Mouse (Mus musculus) intestine, embryonic 14.5 days (tissue): ENCODE results near the gene Ubxn6. TPM values are rescaled to one million over a fixed set of nuclear protein-coding genes. Genes with fewer than 3 reads are reported as not detected.
"Not testable (repeated sequence)": the region's sequence is repeated elsewhere in the genome, so short reads cannot be mapped to it uniquely, and the experiment has no call there.

Experiments used
- ATAC-seq: fragments of 200-750 bp; cut with Nextera tagmentation; replicated peaks from 2 replicates; pipeline ENCODE4 v1.8.0; 2017; ENCODE audit warnings: low read depth, moderate number of reproducible peaks, moderate TSS enrichment, moderate library complexity; ENCODE audit not compliant: low FRiP score, low TSS enrichment
- DNase-seq: peaks from one replicate; pipeline ENCODE4 v3.0.0-alpha.2; 2018; ENCODE audit warnings: low spot score
- H3K27ac ChIP-seq: fragments of 300-500 bp; sonication (generic); 2 replicates; pipeline ENCODE4 v1.5.1; 2014; ENCODE audit warnings: low read depth, mild to moderate bottlenecking, control low read depth
- H3K27me3 ChIP-seq: fragments of 300-500 bp; sonication (generic); replicated peaks from 2 replicates; pipeline ENCODE4 v1.6.1; 2014; ENCODE audit warnings: low read length, control low read depth; ENCODE audit not compliant: control insufficient read depth, insufficient read depth
- H3K36me3 ChIP-seq: fragments of 300-500 bp; sonication (generic); 2 replicates; pipeline ENCODE4 v1.6.1; 2014; ENCODE audit warnings: low read length, control low read depth; ENCODE audit not compliant: control insufficient read depth, insufficient read depth
- H3K4me1 ChIP-seq: fragments of 300-500 bp; sonication (generic); replicated peaks from 2 replicates; pipeline ENCODE4 v1.6.1; 2014; ENCODE audit warnings: low read length, control low read depth, mixed read lengths; ENCODE audit not compliant: control insufficient read depth, insufficient read depth
- H3K4me2 ChIP-seq: fragments of 300-500 bp; sonication (generic); 2 replicates; pipeline ENCODE4 v1.6.1; 2014; ENCODE audit warnings: low read length
- H3K4me3 ChIP-seq: fragments of 300-500 bp; sonication (generic); 2 replicates; pipeline ENCODE4 v1.5.1; 2014; ENCODE audit warnings: low read depth, low read length, control low read depth, mixed read lengths
- H3K9ac ChIP-seq: fragments of 300-500 bp; sonication (generic); 2 replicates; pipeline ENCODE4 v1.6.1; 2014; ENCODE audit warnings: mild to moderate bottlenecking, low read length
- H3K9me3 ChIP-seq: fragments of 300-500 bp; sonication (generic); 2 replicates; pipeline ENCODE4 v1.6.1; 2016; ENCODE audit warnings: low read length, control low read depth; ENCODE audit not compliant: control insufficient read depth
- WGBS: fragments of 180-500 bp; shearing (Covaris S2); extraction: QIAGEN DNeasy Blood & Tissue Kit; methylation state at CpG from one replicate; pipeline ENCODE4 v1.1.7; 2014; 5-methylcytosine and 5-hydroxymethylcytosine counted together
- polyA plus RNA-seq: library from polyadenylated mRNA; unstranded; fragments of >200 nt; fragmentation: Nextera tagmentation; extraction: Ambion mirVana; gene quantifications from 2 replicates; pipeline ENCODE4 v1.2.1, GENCODE M21; 2014

Gene Ubxn6
- polyA plus RNA-seq, 1 experiment from 2014 or later, result 32.3 TPM

DNA sequence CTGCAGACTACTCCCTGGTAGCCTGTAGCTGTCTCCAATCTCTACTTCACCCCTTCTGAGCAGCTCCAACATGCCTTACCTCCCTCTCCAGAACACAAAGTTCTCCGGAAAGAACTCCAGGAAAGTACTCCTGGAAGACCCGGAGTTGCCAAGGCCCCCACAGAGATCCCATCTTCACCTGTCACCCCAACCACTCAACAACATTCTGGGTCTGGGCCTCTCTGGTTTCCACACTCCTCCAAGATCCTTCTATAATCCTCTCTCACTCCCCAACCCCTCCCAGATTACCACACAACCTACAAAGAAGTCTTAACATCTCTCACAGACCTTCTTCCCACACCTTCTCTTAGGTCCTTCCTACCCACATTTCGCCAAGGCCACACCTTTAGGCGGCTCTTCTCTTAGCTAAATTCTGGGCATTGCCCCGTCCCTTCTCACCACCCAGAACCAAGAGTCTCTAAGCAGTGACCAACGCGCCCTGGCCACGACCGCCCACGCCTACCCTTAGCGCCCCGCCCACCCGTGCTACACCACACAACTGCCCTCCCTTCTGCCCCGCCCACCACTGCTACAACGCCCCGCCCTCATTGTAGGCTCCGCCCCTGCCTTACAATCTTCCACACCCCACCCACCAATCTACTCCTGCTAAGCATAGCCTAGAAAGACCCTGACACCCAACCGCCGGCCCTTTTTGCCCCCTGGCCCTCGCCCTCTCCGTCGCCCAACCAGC, 566 bp downstream of the Ubxn6 start:
- 7% methylated on average over 22 of the region's 22 CpGs for WGBS
- H3K4me2 ChIP-seq, result peak overlapping the region; percentile 66

GRCm38 (mm10) chr17:56072243-56072642, 2.6 kb downstream of the Ubxn6 start:
- H3K4me2 ChIP-seq, result no peak overlapping the region
- 90% methylated on average over 5 of the region's 5 CpGs for WGBS
- no peak for ATAC-seq
- no peak overlapping the region for H3K4me3 ChIP-seq
- no peak for DNase-seq
- peaks cover 16% of the 10 kb centered on the region; the same call in 1 of the 2 replicates for H3K4me1 ChIP-seq
- peaks cover 61% of the 10 kb centered on the region for H3K36me3 ChIP-seq
- H3K9me3 ChIP-seq, result no peaks in the 10 kb centered on the region
- H3K27ac ChIP-seq, result no peak overlapping the region
- H3K9ac ChIP-seq, result no peak overlapping the region
- no peaks in the 10 kb centered on the region for H3K27me3 ChIP-seq

More for the DNA sequence above, 566 bp downstream of the Ubxn6 start:
- DNase-seq, result no peak
- Histone ChIP-seq H3K9ac (peak overlapping the region; percentile 73), H3K27ac (peak overlapping the region; percentile 95), H3K4me3 (peak overlapping the region; percentile 80), H3K4me1 (peaks cover 16% of the 10 kb centered on the region; the same call in 1 of the 2 replicates), H3K27me3 (no peaks in the 10 kb centered on the region), H3K9me3 (no peaks in the 10 kb centered on the region), H3K36me3 (peaks cover 41% of the 10 kb centered on the region)
- ATAC-seq, result peak; percentile 29

DNA sequence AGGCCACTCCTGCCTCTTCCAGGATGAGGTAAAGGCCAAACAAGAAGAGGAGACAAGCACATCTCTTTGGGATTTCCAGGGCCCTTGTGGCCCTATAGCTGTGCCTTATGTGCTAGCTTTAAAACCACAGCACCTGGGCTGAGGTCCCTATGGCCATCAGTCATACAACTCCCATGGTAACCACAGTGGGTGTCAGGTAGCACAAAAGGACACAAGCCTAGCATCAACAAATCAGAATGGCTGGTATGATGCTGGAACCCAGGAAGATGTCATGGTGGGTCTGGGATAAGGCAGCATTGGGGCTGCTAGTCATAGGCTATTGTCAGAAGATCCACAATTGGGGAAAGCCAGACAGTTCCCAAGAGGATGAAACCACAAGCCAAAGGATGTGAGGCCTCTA, 3.7 kb downstream of the Ubxn6 start:
- no peak overlapping the region for H3K4me2 ChIP-seq
- peaks cover 72% of the 10 kb centered on the region for H3K36me3 ChIP-seq
- no peaks in the 10 kb centered on the region for H3K9me3 ChIP-seq
- H3K4me3 ChIP-seq, result no peak overlapping the region
- peaks cover 16% of the 10 kb centered on the region; the same call in 1 of the 2 replicates for H3K4me1 ChIP-seq
- no peaks in the 10 kb centered on the region for H3K27me3 ChIP-seq
- H3K27ac ChIP-seq, result no peak overlapping the region
- DNase-seq (no peak), ATAC-seq (no peak)
- no peak overlapping the region for H3K9ac ChIP-seq

DNA sequence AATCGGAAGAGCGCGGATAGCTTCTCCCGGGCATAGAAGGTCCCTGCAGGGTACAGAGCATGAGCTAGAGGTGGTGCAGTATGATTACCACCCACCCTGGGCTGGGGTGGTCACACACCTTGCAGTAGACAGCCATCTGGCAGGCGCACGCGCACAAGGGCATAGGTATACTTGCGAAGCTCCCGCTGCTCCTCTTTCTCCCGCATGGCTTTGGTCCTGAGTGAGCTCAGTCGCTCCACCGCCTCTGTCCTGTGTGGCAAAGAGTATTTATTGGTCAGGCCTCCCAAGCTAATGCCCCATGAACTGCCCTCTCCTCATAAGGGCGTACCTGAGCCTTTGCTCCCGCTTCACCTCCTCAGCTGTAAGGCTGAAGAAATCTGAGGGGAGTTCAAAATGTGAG, 5.8 kb downstream of the Ubxn6 start:
- H3K4me3 ChIP-seq, result no peak overlapping the region
- no peaks in the 10 kb centered on the region for H3K9me3 ChIP-seq
- H3K27me3 ChIP-seq, result no peaks in the 10 kb centered on the region
- ATAC-seq (no peak), DNase-seq (no peak)
- H3K36me3 ChIP-seq, result peaks cover 93% of the 10 kb centered on the region
- 98% methylated on average over 14 of the region's 14 CpGs for WGBS
- no peak overlapping the region for H3K27ac ChIP-seq
- H3K4me1 ChIP-seq, result peaks cover 7% of the 10 kb centered on the region; the same call in 1 of the 2 replicates
- H3K9ac ChIP-seq, result no peak overlapping the region
- H3K4me2 ChIP-seq, result no peak overlapping the region

- Histone ChIP-seq H3K36me3 (peaks cover 100% of the 10 kb centered on the region), H3K9me3 (no peaks in the 10 kb centered on the region), H3K4me2 (no peak overlapping the region), H3K9ac (no peak overlapping the region), H3K4me3 (no peak overlapping the region), H3K27ac (no peak overlapping the region), H3K4me1 (no peaks in the 10 kb centered on the region), H3K27me3 (no peaks in the 10 kb centered on the region)
- DNase-seq (no peak), ATAC-seq (no peak)
Measured at GRCm38 (mm10) chr17:56066451-56066850, 8.4 kb downstream of the Ubxn6 start.

- not testable (repeated sequence) for H3K4me1 ChIP-seq, H3K4me3 ChIP-seq, H3K27ac ChIP-seq, H3K4me2 ChIP-seq, H3K9me3 ChIP-seq, H3K9ac ChIP-seq, H3K27me3 ChIP-seq, DNase-seq, ATAC-seq
- WGBS, result 77% methylated on average over 6 of the region's 6 CpGs
- H3K36me3 ChIP-seq, result peaks cover 100% of the 10 kb centered on the region
Measured at GRCm38 (mm10) chr17:56065715-56066114, 9.1 kb downstream of the Ubxn6 start.

- peaks cover 100% of the 10 kb centered on the region for H3K36me3 ChIP-seq
- H3K4me2 ChIP-seq, result no peak overlapping the region
- H3K4me3 ChIP-seq, result no peak overlapping the region
- H3K4me1 ChIP-seq, result no peaks in the 10 kb centered on the region
- WGBS, result 96% methylated on average over 7 of the region's 7 CpGs
- no peaks in the 10 kb centered on the region for H3K27me3 ChIP-seq
- H3K27ac ChIP-seq, result no peak overlapping the region
- no peak overlapping the region for H3K9ac ChIP-seq
- no peak for ATAC-seq
- no peaks in the 10 kb centered on the region for H3K9me3 ChIP-seq
- no peak for DNase-seq
Measured at GRCm38 (mm10) chr17:56062081-56062480, 12.7 kb downstream of the Ubxn6 start.

DNA sequence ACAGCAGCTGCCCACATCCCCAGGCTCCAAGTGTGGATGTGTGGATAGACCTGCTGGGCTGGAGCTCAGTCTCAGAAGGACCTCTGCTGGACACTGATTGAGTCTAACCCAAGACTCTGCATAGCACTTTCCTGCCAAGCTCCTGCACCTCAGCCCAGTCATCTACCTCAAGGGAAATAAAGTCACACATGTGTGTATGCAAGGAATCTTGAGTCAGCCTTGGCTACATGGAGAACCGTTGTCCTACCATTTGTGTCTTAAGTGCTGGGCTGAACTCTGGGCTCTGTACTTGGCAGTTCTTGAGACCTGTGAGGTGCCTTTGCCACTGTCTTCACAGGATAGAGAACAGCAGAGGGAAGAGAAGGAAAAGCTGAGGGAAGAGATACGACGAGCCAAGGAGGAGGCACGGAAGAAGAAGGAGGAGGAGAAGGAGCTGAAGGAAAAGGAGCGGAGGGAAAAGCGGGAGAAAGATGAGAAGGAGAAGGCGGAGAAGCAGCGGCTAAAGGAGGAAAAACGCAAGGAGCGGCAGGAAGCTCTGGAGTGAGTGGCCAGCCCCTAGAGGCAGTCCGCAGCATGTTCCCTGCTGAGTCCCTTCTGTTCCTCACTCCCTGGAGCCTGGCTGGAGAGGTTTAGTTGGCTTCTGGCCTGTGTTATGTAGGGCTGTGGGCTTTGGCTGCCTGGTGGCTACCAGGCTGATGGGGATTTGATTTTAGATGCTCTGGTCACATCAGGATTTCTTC, 17.3 kb downstream of the Ubxn6 start:
- WGBS, result 87% methylated on average over 11 of the region's 11 CpGs
- H3K36me3 ChIP-seq, result peaks cover 82% of the 10 kb centered on the region
- no peak for ATAC-seq

More for the DNA sequence above, 17.3 kb downstream of the Ubxn6 start:
- H3K27me3 ChIP-seq, result no peaks in the 10 kb centered on the region
- no peak overlapping the region for H3K9ac ChIP-seq
- H3K4me1 ChIP-seq, result no peaks in the 10 kb centered on the region
- H3K9me3 ChIP-seq, result no peaks in the 10 kb centered on the region
- no peak overlapping the region for H3K4me3 ChIP-seq
- H3K27ac ChIP-seq, result no peak overlapping the region
- no peak for DNase-seq
- no peak overlapping the region for H3K4me2 ChIP-seq
